Mouse (Mus musculus) myocyte (in vitro differentiated cells): Measurements from ENCODE around the gene Cdh20. TPM values are rescaled to one million over a fixed set of nuclear protein-coding genes. Genes with fewer than 3 reads are reported as not detected.

Experiments used
- H3K27me3 ChIP-seq: one replicate; pipeline ENCODE4 v1.6.1; 2011; ENCODE audit not compliant: control insufficient read depth, insufficient read depth, insufficient read length
- H3K36me3 ChIP-seq: one replicate; pipeline ENCODE4 v1.6.1; 2011; ENCODE audit not compliant: control insufficient read depth, insufficient read depth
- H3K4me2 ChIP-seq: one replicate; pipeline ENCODE4 v1.6.1; 2011; ENCODE audit warnings: low read depth, control low read depth
- H3K4me3 ChIP-seq: one replicate; pipeline ENCODE4 v1.5.1; 2011; ENCODE audit warnings: mild to moderate bottlenecking, control low read depth, moderate library complexity
- H3K79me2 ChIP-seq: one replicate; pipeline ENCODE4 v1.6.1; 2011; ENCODE audit not compliant: control insufficient read depth, insufficient read depth
- H3ac ChIP-seq: one replicate; pipeline ENCODE4 v1.6.1; 2011; ENCODE audit not compliant: control insufficient read depth, insufficient read length
- CEBPB ChIP-seq: IDR thresholded peaks from 2 replicates; pipeline ENCODE4 v1.6.1; 2011; ENCODE audit warnings: mild to moderate bottlenecking, moderate library complexity; ENCODE audit not compliant: poor library complexity, insufficient read depth, severe bottlenecking
- E2F4 ChIP-seq: IDR thresholded peaks from one replicate; pipeline ENCODE4 v1.6.1; 2011; ENCODE audit warnings: mild to moderate bottlenecking, control low read depth, moderate library complexity; ENCODE audit not compliant: insufficient read depth
- MAX ChIP-seq: IDR thresholded peaks from one replicate; pipeline ENCODE4 v1.6.1; 2011; ENCODE audit warnings: low read depth, mild to moderate bottlenecking, control low read depth
- MYOD1 ChIP-seq, 3 experiments: IDR thresholded peaks; one replicate each; pipeline ENCODE4 v1.6.1; 2011; ENCODE audit warnings: control low read depth in 2 of 3, low read depth in 2 of 3, mild to moderate bottlenecking in 2 of 3, moderate library complexity in 1 of 3; ENCODE audit not compliant: insufficient read length in 2 of 3, control insufficient read depth in 1 of 3
- MYOG ChIP-seq, 3 experiments: IDR thresholded peaks; one replicate each; pipeline ENCODE4 v1.6.1; 2011; ENCODE audit warnings: control low read depth in 2 of 3, low read depth in 2 of 3, mild to moderate bottlenecking in 2 of 3; ENCODE audit not compliant: insufficient read length in 2 of 3, control insufficient read depth in 1 of 3, insufficient read depth in 1 of 3
- POLR2A ChIP-seq: IDR thresholded peaks from one replicate; pipeline ENCODE4 v1.6.1; 2011; ENCODE audit warnings: low read depth, mild to moderate bottlenecking, control low read depth, moderate library complexity; ENCODE audit not compliant: insufficient read length
- POLR2AphosphoS2 ChIP-seq: IDR thresholded peaks from one replicate; pipeline ENCODE4 v1.6.1; 2011; ENCODE audit warnings: low read depth, control low read depth; ENCODE audit not compliant: insufficient read length
- REST ChIP-seq: IDR thresholded peaks from one replicate; pipeline ENCODE4 v1.6.1; 2011; ENCODE audit warnings: mild to moderate bottlenecking, control low read depth, moderate library complexity; ENCODE audit not compliant: insufficient read depth, insufficient read length
- SRF ChIP-seq: IDR thresholded peaks from one replicate; pipeline ENCODE4 v1.6.1; 2011; ENCODE audit warnings: low read depth; ENCODE audit not compliant: control insufficient read depth, insufficient read length
- TCF12 ChIP-seq: IDR thresholded peaks from one replicate; pipeline ENCODE4 v1.6.1; 2011; ENCODE audit warnings: mild to moderate bottlenecking, control low read depth; ENCODE audit not compliant: poor library complexity, insufficient read depth, severe bottlenecking
- TCF3 ChIP-seq: IDR thresholded peaks from one replicate; pipeline ENCODE4 v1.6.1; 2011; ENCODE audit warnings: low read depth, control low read depth; ENCODE audit not compliant: insufficient read length
- USF1 ChIP-seq: IDR thresholded peaks from one replicate; pipeline ENCODE4 v1.6.1; 2011; ENCODE audit warnings: low read depth, mild to moderate bottlenecking, control low read depth, moderate library complexity
- polyA plus RNA-seq: library from polyadenylated mRNA; unstranded; fragments of >200 nt; fragmentation: generic; extraction: Trizol; gene quantifications from one replicate; pipeline ENCODE4 v1.2.1, GENCODE M21; 2012; ENCODE audit warnings: missing spikeins

The Cdh20 gene
- polyA plus RNA-seq, 1 experiment = 0.01 TPM

GRCm38 (mm10) chr1:104838206-104838915, 70.0 kb downstream of the Cdh20 start:
- H3K36me3 ChIP-seq = no peaks in the 10 kb centered on the region
- no peaks in the 10 kb centered on the region for H3K79me2 ChIP-seq
- no peaks in the 10 kb centered on the region for H3K27me3 ChIP-seq
- H3K4me3 ChIP-seq = no peak overlapping the region
- TF ChIP-seq E2F4 = no peak
- TF ChIP-seq CEBPB = no peak
- no peak for TF ChIP-seq USF1
- no peak for TF ChIP-seq POLR2A
- no peak for TF ChIP-seq POLR2AphosphoS2
- no peak for TF ChIP-seq MAX
- no peak for TF ChIP-seq MYOG (IDR thresholded peaks at IDR 0.05; ENCODE audit: control insufficient read depth in 1 of 3, insufficient read depth in 1 of 3, insufficient read length in 2 of 3, low read depth in 2 of 3)
- TF ChIP-seq REST = no peak
- TF ChIP-seq MYOD1 (IDR thresholded peaks at IDR 0.05; ENCODE audit: control insufficient read depth in 1 of 3, insufficient read length in 2 of 3, low read depth in 2 of 3) = no peak
- TF ChIP-seq SRF = no peak
- TF ChIP-seq TCF12 = no peak
- no peak for TF ChIP-seq TCF3
- H3K4me2 ChIP-seq = no peak overlapping the region
- H3ac ChIP-seq = no peak overlapping the region

GRCm38 (mm10) chr1:104839051-104839450, 70.7 kb downstream of the Cdh20 start:
- Histone ChIP-seq H3K4me3 (no peak overlapping the region), H3K36me3 (no peaks in the 10 kb centered on the region), H3K79me2 (no peaks in the 10 kb centered on the region), H3ac (no peak overlapping the region), H3K27me3 (no peaks in the 10 kb centered on the region), H3K4me2 (no peak overlapping the region)
- no peak for TF ChIP-seq E2F4
- TF ChIP-seq USF1 = no peak
- no peak for TF ChIP-seq MYOG (IDR thresholded peaks at IDR 0.05; ENCODE audit: control insufficient read depth in 1 of 3, insufficient read depth in 1 of 3, insufficient read length in 2 of 3, low read depth in 2 of 3)
- TF ChIP-seq SRF = no peak
- TF ChIP-seq POLR2AphosphoS2 = no peak
- no peak for TF ChIP-seq POLR2A
- TF ChIP-seq CEBPB = no peak
- TF ChIP-seq MAX = no peak
- no peak for TF ChIP-seq MYOD1 (IDR thresholded peaks at IDR 0.05; ENCODE audit: control insufficient read depth in 1 of 3, insufficient read length in 2 of 3, low read depth in 2 of 3)

- H3K79me2 ChIP-seq = no peaks in the 10 kb centered on the region
- H3K27me3 ChIP-seq = no peaks in the 10 kb centered on the region
- no peak overlapping the region for H3ac ChIP-seq
- H3K4me2 ChIP-seq = no peak overlapping the region
- H3K36me3 ChIP-seq = no peaks in the 10 kb centered on the region
- TF ChIP-seq REST (no peak), USF1 (no peak)
- H3K4me3 ChIP-seq = no peak overlapping the region
Observed at GRCm38 (mm10) chr1:104848256-104848919, 80.1 kb downstream of the Cdh20 start.

GRCm38 (mm10) chr1:104848920-104849272, 80.6 kb downstream of the Cdh20 start:
- no peak overlapping the region for H3ac ChIP-seq
- no peaks in the 10 kb centered on the region for H3K79me2 ChIP-seq
- TF ChIP-seq MAX (no peak), E2F4 (no peak), MYOD1 (IDR thresholded peaks at IDR 0.05; ENCODE audit: control insufficient read depth in 1 of 3, insufficient read length in 2 of 3, low read depth in 2 of 3) (no peak), SRF (no peak)
- H3K36me3 ChIP-seq = no peaks in the 10 kb centered on the region
- no peak overlapping the region for H3K4me3 ChIP-seq
- H3K4me2 ChIP-seq = no peak overlapping the region
- no peaks in the 10 kb centered on the region for H3K27me3 ChIP-seq

GRCm38 (mm10) chr1:104877384-104877783, 109.1 kb downstream of the Cdh20 start:
- TF ChIP-seq MYOG (IDR thresholded peaks at IDR 0.05; ENCODE audit: control insufficient read depth in 1 of 3, insufficient read depth in 1 of 3, insufficient read length in 2 of 3, low read depth in 2 of 3) (no peak), TCF12 (no peak), USF1 (no peak), POLR2A (no peak), MYOD1 (IDR thresholded peaks at IDR 0.05; ENCODE audit: control insufficient read depth in 1 of 3, insufficient read length in 2 of 3, low read depth in 2 of 3) (no peak), SRF (no peak)

More at GRCm38 (mm10) chr1:104877384-104877783, 109.1 kb downstream of the Cdh20 start:
- Histone ChIP-seq H3ac (no peak overlapping the region), H3K36me3 (no peaks in the 10 kb centered on the region), H3K27me3 (no peaks in the 10 kb centered on the region), H3K4me3 (no peak overlapping the region), H3K79me2 (no peaks in the 10 kb centered on the region), H3K4me2 (no peak overlapping the region)
